Mouse (Mus musculus) thymus, postnatal 36 days (tissue): Measurements from ENCODE around the gene Slc16a5.
"Not testable (repeated sequence)": the region's sequence is repeated elsewhere in the genome, so short reads cannot be mapped to it uniquely, and the experiment has no call there.

Experiments
- DNase-seq, 2 experiments: peaks; one replicate each; pipeline ENCODE4 v3.0.0; 2022; ENCODE audit warnings: mixed read lengths in 2 of 2

Gene Slc16a5

DNA sequence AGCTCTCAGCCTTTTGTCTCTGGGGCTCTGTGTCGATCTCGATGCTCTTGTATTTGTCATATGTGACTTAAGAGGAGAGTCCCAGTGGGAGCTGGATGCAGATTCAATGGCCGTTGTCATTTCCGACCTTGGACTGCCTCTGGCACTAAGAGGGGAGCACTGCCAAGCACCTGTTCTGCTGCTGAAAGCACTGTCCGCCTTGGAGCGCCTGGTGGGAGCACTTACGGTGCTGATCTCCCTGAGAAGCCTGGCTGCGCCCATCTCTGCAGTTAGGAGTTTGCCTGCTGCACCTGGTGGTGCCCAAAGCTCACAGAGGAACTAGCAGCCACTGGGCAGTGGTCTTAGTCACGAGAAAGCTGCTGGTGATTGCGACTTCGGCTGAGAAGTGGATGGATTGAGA, 21.0 kb downstream of the Slc16a5 start:
- no peak for DNase-seq

DNA sequence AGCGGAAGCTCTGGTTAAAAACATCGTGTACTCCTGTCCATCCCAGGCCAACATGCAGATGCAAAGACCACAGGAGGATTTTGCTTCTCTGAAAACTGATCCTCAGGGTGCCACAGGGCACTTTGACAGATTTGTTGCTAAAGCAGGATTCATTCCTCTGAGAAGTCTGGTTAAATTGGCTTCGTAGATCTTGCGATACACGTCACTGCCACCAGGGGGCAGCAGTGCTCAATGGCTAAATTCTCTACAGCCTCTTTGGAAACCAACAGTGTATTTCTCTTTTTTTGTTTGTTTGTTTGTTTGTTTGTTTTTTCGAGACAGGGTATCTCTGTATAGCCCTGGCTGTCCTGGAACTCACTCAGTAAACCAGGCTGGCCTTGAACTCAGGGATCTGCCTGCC, 21.5 kb downstream of the Slc16a5 start:
- peak; percentile 74 to 82 for DNase-seq

DNA sequence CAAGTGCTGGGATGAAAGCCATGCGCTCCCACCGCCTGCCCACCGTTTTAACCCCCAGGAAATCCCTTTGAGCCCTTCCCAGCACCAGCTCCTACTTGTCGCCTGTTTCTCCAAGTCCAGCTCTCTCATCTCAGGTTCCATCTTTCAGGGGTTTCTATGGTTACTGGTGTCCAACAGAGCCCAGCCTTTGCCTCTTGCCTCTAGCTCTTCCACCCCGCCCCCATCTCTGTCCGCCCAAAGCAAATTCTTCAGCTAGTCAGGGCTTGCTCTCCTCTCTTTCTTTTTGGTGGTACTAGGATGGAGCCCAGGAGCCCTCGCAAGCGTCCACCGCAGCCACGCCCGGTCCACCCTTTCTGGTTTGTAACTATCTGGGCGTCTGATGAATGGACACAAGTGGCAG, 22.9 kb downstream of the Slc16a5 start:
- no peak for DNase-seq

DNA sequence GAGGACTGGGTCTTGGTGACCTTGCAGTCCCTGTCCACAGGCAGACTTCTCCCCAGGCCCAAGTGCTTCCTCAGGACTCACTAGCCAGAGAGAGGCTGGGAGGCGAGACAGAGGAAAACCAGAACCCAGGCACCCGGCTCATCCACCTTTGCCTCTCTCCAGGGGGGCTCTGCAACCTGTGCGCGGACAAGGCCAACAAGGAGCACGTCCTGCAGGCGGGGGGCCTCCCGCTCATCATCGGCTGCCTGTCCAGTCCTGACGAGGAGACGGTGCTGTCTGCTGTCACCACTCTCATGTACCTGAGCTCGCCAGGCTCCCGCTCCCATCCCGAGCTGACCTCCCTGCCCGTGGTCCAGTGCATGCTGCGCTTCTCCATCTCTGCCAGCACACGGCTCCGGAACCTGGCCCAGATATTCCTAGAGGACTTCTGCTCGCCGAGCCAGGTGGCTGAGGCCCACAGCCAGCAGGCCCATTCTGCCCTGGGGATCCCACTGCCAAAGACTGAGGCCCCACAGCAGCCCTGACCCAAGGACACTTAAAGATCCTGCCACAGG, 26.4 kb downstream of the Slc16a5 start:
- no peak for DNase-seq

DNA sequence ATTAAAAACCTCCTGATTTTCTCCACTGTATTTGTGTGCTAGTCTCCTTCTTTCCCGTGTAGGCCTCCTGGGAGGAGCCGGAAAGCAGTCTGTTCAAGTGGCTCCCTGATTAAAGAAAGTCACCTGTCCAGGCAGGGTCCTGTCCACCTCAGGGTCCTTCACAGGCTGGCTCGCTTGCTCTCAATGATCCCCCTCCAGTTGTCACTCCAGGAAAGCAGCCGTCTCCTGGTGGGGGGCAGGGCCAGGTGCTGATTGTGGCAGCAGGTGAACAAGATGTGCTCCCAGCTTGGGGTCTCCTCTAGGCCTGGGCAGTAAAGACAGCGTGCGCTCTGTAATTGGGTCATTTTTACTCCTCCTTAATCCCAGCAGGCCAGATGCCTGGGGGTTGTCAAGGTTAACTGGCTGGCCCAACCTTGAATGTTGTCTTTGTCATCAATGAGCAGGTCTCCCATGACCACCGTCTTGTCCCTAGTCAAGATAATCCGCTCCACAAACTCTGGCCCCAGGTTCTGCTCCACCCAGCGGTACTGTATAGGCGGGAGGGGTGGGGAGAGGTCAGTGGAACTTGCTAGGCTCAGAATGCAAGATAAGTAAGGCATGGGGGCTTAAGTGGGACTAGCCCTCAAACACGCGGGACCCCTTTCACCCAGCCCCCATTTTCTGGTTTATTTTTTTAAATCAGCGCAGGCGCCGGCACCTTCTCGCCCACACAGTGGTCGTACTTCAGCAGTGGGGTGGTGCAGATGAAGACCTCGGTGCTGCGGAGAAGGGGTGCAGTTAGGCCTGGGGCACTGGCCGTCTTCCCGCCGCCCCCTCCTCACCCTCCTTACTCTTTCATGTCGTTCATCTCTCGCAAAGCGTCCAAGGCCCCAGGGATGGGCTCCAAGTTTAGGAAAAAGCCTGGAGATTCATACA, 28.4 kb downstream of the Slc16a5 start:
- peak in 1 of 2 experiments; percentile 29 for DNase-seq

DNA sequence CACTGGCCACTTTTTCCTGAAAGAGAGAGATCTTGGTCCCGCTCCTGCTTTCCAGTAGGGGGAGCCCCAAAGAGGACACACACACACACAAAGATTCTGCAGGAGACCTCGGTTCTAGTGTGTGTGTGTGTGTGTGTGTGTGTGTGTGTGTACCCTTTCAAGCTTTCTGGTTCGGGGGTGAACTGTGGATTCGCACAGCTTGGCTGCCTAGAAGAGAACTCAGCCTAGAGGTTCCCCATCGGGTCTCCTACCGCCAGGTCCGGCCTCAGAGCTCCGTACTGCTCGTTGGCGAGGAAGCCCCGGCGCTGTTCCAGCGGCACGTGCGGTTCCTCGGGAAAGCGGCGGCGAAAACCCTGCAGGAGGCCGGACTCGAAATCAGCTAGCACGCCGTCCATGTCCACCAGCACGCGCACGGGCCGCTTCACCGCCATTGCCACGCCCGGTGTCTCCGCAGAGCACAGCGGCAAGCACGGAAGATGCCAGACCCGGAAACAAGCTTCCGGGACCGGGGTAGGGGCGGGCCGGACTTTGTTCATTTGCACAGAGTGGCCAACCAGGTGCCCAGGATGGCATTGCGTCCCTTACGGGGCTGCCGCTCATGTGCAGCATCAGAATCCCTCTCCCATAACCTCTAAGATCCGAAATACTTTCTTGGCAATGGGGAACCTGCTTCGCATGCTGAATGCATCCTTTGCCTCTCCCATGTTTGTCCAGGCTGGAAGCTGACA, 29.2 kb downstream of the Slc16a5 start, which contains the start of gene Nt5c:
TSS of gene Nt5c (minus strand) at position 507 of the 728 bp plus-strand sequence.
- DNase-seq, result peak; percentile 82 to 88

DNA sequence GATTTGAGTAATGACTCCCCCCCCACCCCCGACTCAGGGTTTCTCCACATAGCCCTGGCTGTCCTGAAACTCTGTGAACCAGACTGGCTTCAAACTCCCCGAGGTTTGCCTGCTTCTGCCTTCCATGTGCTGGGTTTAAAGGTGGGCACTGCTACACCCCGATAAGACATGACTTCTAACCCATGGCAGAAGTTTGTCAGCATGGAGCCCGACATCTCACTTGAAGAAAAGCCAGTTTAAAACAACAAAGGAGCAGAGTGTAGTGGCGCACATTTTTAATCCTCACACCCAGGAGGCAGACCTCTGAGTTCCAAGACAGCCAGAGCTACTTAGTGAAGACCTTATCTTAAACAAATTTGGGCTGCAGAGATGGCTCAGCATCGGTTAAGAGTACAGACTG, 30.1 kb downstream of the Slc16a5 start:
- no peak for DNase-seq

DNA sequence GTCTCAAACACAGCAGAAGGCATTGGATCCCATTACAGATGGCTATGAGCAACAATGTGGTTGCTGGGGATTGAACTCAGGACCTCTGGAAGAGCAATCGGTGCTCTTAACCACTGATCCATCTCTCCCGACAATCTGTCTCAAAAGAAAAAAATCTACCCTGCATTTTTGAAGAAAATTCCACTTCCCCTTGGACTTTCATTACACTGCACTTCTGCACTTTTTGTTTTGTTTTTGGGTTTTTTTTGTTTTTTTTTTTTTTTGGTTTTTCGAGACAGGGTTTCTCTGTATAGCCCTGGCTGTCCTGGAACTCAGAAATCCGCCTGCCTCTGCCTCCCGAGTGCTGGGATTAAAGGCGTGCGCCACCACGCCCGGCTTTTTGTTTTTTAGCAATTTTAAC, 34.3 kb downstream of the Slc16a5 start:
- not testable (repeated sequence) for DNase-seq

DNA sequence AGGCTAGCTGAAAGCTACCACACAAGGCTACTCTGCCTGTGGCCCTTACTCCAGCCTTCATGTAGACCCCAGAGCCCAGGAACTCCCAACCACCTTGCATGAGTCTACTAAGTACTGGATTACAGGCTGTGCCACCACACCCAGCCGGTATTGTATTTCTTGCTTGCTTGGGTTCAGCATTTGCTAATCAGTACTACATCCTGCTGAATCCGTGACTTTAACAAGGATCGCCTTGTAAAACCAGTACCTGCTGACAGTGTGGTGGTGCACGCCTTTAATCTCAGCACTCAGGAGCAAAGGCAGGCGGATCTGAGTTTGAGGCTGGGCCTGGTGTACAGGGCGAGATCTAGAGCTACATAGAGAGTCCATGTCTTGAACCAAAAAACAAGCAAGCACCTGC, 40.4 kb downstream of the Slc16a5 start:
- DNase-seq, result no peak

DNA sequence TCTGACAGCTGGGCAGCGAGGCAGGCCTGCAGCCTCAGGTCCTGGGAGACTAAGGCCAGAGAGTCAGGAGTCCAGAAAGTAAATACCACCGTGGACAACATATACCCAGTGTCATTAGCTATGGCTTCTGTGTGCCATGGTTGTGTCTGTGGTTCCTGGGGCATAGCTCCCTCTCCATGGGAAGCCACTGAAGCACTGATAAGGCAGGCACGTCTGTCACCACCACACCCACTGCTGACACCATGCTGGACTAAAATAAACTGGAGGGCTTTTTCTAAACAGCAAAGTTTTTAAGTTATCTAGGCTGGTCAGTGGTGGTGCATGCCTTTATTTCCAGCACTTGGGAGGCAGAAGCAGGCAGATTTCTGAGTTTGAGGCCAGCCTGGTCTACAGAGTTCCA, 44.3 kb downstream of the Slc16a5 start:
- DNase-seq, result no peak

DNA sequence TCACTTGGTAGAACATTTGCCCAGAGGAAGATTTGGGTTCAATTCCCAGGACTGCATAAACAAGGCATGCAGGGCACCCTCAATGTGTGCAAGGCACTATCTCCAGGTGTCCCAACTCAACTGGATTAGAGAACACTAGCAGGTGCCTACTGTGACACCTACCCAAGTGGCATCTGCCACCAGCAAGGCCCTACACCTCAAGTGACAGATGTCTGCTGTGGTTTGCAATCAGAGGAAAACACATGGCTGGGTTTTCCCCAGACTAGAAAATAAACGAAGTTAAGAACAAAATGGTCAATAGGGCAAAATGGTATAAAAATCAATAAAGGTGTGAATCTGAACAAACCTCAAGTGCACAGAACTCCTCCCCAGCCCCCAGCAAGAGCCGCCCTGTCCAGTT, 45.8 kb downstream of the Slc16a5 start:
- DNase-seq, result peak; percentile 34 to 61

DNA sequence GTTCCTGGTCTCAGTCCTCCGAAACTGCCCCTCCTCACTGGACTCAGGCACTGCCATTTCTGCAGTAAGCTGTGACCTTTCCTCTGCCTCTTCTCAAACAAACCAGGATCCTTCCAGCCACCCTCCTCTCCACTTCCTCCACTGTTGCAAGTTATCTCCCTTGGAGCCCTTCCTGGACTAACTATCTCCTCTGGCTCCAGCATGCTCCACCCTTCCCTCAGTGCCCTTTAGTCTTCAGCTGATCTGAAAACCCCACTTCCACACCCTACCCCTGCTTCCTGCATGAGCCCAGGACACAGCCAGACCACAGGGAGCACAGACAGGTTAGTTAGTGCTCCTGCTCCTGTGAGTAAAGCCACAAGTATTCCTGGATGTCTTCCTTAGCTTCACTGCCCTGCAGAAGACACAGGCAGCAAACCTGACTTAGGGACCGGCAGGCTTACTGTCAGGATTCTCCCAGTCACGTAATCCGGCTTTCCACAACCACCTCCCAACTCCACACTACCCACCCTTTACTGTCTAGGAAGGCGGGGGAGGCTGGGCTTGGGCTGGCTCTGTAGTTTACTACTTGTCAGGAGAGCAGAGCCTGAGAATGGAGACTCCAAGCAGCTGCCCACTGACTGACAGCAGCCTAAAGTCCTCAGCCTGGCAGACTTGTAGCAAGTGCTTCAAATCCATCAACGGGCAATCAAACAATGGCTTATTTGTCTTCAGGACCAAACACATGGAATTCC, 47.7 kb downstream of the Slc16a5 start:
- no peak for DNase-seq

DNA sequence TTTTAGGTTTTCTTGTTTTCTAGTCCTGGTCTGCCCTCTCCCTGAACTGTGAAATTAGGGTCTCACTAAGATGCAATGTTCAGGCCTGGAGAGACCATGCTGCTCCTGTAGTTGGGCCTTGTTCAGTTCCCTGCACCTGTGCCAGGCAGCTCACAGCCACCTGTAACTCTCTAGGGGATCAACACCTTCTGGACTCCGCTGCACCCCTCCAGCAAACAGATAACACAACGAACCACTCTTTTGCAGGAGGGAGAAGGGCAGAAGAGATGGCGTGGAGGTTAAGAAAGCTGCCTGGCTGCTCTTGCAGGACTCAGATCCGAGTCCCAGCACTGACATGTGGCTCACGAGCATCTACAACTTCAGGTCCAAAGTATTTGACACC, 48.2 kb downstream of the Slc16a5 start:
- no peak for DNase-seq

DNA sequence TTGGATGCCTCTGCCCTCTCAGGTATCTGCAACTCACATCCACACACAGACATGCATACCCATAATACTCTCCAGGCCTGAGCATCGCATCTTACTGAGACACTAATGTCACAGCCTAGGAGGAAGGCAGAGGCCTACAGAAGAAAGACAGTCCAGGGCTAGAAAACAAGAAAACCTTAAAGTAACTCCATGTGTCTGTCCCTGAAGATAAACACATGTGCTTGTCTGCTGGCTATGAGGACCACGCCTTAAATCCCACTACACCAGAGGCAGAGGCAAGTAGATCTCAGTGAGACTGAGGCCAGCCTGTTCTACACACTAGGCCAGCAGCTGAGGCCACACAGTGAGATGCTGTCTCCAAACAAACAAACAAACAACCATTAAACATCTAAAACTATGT, 48.8 kb downstream of the Slc16a5 start:
- no peak for DNase-seq

DNA sequence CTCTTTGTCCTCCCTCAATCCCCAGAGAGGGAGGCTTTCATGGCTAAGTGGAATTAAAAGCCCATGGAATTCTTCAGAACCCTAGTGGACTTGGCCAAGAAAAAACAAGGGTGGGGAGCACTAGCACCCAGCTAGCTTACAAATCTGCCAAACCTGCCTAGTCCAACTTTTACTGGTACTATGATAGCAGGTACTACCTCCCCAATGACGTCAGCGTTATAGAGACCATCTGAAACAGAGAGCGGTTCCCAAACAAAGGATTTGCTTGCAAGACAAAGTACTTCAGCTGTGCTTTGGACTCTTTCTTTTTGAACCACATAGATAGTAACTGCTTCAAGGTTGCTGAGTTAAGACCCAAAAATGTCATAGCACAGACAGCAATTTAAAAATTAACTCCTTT, 49.7 kb downstream of the Slc16a5 start:
- no peak for DNase-seq

DNA sequence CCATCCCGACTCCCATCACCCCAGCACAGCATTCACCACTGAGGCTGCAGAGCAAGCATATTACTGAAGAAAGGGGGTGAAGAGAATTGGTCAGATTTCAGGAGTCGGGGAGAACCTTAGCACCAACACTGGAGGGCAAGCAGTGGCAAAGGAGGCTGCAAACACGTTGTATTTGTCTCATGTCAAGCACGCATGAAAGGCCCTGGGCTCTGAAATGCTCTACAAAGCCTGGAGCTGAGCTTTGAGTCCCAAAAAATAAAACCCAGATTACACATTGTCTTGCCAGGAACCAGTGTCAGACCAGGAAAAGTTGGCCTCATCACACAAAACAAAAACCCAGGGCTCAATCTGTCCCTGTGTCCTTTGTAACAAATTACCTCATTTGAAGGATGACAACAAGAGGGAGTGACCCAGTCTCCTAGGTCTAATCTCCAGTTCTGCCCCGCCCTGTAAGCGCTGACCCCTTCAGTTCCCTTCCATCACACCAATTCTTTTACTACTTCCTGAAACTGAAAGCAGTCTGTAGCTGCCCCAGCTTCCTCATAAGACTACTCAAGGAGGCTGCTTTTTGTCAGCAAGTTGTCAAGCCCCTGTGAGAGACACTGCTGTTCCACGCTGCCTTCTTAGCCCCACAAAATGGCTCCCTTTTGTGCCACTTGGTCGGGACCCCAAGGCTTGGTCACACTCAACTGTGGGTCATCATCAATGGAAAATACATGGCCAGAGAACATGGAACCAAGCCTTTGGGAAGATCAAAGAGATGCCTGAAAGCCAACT, 50.3 kb downstream of the Slc16a5 start:
- peak; percentile 48 to 51 for DNase-seq

DNA sequence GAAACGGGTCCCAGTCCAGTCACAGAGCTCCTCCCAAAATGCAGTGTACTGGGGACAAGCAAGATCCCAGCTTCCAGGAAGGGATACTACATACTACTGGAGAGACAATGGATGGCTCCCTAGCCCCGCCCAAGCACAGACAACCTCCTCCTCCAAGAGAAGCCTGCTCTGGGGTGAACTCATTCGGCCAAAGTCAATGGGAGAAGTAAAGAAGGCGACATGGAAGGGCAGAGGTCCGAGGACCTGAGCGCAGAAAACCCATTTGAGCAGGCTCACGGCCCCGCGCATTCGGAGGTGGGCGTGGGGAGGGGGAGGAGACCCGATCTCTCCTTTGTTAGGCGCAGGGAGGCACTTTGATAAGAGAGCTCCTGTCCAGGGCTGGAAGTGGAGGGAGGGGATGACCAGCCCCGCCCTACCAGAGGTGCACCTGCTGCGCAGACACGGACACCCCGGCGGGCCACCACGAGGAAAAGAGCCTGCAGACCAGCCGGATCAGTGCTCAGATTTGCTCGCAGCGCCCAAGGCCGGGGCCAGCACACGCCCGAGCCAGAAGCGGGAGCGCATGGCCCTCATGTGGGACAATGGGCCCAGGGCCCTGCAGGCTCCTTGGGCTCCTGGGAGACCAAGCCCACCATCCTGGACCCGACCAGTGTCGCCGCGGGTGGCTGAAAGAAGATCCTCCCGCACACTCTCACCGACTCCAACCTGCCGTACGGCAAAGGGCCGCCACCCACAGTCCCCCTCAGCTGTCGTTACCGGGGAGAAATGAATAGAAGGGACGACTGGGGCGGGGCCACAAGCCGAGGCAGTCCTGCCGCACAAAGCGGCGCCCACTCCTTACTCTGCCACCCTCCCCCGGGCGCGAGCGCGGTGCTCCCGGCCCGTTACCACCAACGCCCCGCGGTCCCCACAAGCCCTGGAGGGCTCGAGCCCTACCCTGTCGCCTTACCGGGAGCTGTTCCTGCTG, 51.3 kb downstream of the Slc16a5 start:
- DNase-seq, result peak; percentile 54 to 62

DNA sequence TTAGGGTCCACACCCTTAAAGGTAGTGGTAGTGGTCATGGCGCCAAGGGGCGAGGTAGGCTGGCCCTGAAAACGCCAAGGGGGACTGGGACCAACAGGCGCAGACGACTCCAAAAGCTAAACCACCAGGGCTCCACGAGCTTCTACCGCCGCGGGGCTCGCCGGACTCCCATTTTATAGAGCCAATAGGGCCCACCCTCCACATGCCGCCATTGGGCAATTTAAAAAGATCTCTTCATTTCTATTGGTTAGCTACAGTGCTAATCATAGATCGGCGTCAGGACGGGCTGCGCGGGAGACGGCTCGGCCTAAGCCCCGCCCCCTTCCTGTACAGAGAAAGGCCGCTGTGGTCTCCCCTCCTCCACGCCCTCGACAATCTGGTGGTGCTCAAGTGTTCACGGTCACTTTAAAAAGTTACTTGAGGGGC, 52.0 kb downstream of the Slc16a5 start, which contains the start of gene Jpt1:
TSS of gene Jpt1 (minus strand) at position 150 of the 426 bp plus-strand sequence.
- DNase-seq, result peak; percentile 96

DNA sequence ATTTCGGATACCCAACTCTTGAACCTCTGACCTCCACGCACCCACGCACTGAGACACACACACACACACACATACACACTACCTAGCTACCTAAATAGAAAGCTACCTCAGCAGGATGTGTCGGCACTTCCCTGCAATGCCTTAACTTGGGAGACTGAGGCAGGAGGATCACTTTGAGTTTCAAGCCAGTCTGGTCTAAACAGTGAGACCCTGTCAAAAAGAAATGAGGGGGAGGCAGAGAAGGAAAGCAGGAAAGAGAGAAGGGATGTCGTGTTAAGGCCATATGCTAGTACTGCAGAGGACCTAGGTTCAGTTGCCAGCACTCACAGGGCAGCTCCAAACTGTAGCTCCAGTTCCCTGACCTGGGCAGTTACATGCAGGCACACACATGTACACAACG, 52.7 kb downstream of the Slc16a5 start:
- DNase-seq, result no peak

DNA sequence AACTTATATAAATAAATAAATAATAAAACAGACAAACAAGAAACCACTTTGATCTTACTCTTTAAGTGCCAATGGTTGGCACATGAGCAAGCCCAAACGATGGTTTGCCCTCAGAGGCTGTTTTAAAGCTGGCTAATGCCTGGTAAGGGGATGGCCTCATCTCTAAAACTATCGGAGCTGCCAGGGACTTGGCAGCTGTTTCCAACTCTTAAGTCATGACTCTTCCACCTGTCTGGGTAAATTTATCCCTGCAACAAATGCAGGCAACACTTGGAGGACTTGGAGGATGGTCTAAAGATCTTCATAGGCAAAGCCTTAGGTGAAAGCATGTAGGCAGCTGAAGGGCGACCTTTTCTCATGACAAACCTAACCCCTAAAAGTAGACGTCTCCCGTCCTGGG, 54.7 kb downstream of the Slc16a5 start:
- no peak for DNase-seq

DNA sequence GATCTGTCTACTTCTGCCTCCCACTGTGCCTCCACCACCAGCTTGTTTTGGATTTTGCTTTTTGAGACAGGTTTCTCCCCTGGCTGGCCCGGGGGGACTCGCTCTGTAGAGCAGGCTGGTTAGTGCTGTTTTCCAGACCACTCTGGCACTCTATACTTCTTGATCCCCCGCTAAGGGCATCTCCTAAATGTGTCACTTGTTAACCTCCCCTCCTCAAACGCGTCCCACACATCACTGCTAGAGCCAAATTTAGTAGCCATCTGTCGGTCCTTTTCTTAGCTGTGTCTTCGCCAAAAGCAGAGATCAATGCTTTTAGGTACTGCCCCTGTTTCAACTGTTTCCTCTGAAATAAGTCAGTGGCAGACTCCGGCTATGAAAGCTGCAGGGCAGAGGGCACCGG, 56.4 kb downstream of the Slc16a5 start:
- no peak for DNase-seq
